8 mouse cellular contexts compared by ENCODE assay signal in genomic region chr9:31559506-31560225, GRCm38 (mm10).
DNase-seq lines count a peak whose midpoint lies in the region; ATAC-seq and TF ChIP-seq lines count a peak whose summit lies in the region.

No protein-coding gene starts in this region.

- CTCF ChIA-PET in Patski (lab: Charles Lee) = interaction anchor here (0.5 to 7.8 kb wide), 26 partner anchors 9 to 981 kb away, joined by 3 to 92 read pairs (median 4); no protein-coding TSS in a partner anchor

- in situ Hi-C loops in Patski (cut with MboI; ENCODE audit: low pct_unique_long_range_greater_than_20kb) = loop anchor here (5.0 to 25.0 kb wide), 3 partner anchors 598 to 803 kb away; partner anchors contain the start of gene Kcnj1

- peak overlapping the region; percentile 26 for H3K4me3 ChIP-seq in hindbrain, embryonic 13.5 days

- peak; percentile 98 for TF ChIP-seq CTCF in Patski (IDR thresholded peaks at IDR 0.05)

- H3K4me1 ChIP-seq in hindbrain, embryonic 13.5 days (replicated peaks) = no peaks in the 10 kb centered on the region; the same call in 1 of the 2 replicates

- POLR2A ChIA-PET in Patski (lab: Charles Lee) = interaction anchor here (0.8 kb wide), 1 partner anchor 341 kb away, joined by 3 read pairs; no protein-coding TSS in a partner anchor

- no peaks in the 10 kb centered on the region for H3K9me3 ChIP-seq in hindbrain, embryonic 13.5 days

- peak overlapping the region; percentile 42; the same call in 1 of the 2 replicates for H3K27ac ChIP-seq in hindbrain, embryonic 13.5 days

- H3K36me3 ChIP-seq in hindbrain, embryonic 13.5 days = no peaks in the 10 kb centered on the region

- H3K4me2 ChIP-seq in hindbrain, embryonic 13.5 days = peak overlapping the region; percentile 49

- ATAC-seq in Patski = peak; percentile 35
- peak; percentile 80 for ATAC-seq in hindbrain, embryonic 13.5 days (ENCODE audit: low FRiP score)

- H3K27me3 ChIP-seq in Patski = no peaks in the 10 kb centered on the region
- H3K27me3 ChIP-seq in hindbrain, embryonic 13.5 days = 0 out of 2 replicates have a peak, but pooled peaks cover 3% of the 10 kb centered on the region

- H3K9ac ChIP-seq in hindbrain, embryonic 13.5 days = peak overlapping the region; percentile 58; the same call in 1 of the 2 replicates

- 32% methylated on average over 18 of the region's 18 CpGs for WGBS in hindbrain, embryonic 13.5 days

- peak; percentile 46 for DNase-seq in Patski (ENCODE audit: low read depth, low spot score)
- DNase-seq in cerebellum, adult 9-11 months = peak; percentile 51
- peak; percentile 68 to 78 for DNase-seq in frontal cortex, postnatal 14 days (ENCODE audit: low spot score in 2 of 2)
- peak; percentile 66 to 68 for DNase-seq in layer of hippocampus, postnatal 25 days (ENCODE audit: extremely low spot score in 1 of 2, low spot score in 1 of 2)
- peak; percentile 79 for DNase-seq in lung, postnatal 10 days
- peak; percentile 38 for DNase-seq in retina, adult 2 months (ENCODE audit: low read depth, low spot score)
- peak; percentile 43 for DNase-seq in urinary bladder, adult 2 months (ENCODE audit: low spot score)

Comparison
In these comparisons a context has a peak if more than half of its experiments do, and no peak if none do; other contexts are left out.
1. Peak in every context shown above with its lines: DNase-seq, ATAC-seq, H3K4me3 ChIP-seq and H3K27ac ChIP-seq.